Comparison of ENCODE assay signal across 13 mouse cellular contexts in genomic region chr6:24106157-24106556, GRCm38 (mm10).
DNase-seq lines count a peak whose midpoint lies in the region; ATAC-seq lines count a peak whose summit lies in the region.
"Had no signal": no experiment of that assay in that cellular context is flagged by ENCODE, and none has a peak within 500 bp of the region (broad histone marks: within the 10 kb centered on the region; RNA-seq: fewer than 3 reads in every experiment).

No protein-coding gene starts in this region.

- no peak overlapping the region for H3K4me2 ChIP-seq in hindbrain, embryonic 13.5 days
- no peak overlapping the region for H3K4me2 ChIP-seq in neural tube, embryonic 14.5 days (ENCODE audit: low read depth, low read length)

- no peaks in the 10 kb centered on the region for H3K36me3 ChIP-seq in hindbrain, embryonic 13.5 days
- H3K36me3 ChIP-seq in neural tube, embryonic 14.5 days (ENCODE audit: control insufficient read depth, insufficient read depth, low read length) = no peaks in the 10 kb centered on the region

- 16% methylated on average over 3 of the region's 3 CpGs for WGBS in hindbrain, embryonic 13.5 days
- 35% methylated on average over 3 of the region's 3 CpGs for WGBS in neural tube, embryonic 14.5 days

- H3K27ac ChIP-seq in hindbrain, embryonic 13.5 days = no peak overlapping the region; the same call in 1 of the 2 replicates
- H3K27ac ChIP-seq in neural tube, embryonic 14.5 days (ENCODE audit: low read depth, low read length) = no peak overlapping the region
- H3K27ac ChIP-seq: kidney, postnatal 0 days had no signal

- H3K4me1 ChIP-seq in hindbrain, embryonic 13.5 days (replicated peaks) = peaks cover 7% of the 10 kb centered on the region
- no peaks in the 10 kb centered on the region for H3K4me1 ChIP-seq in neural tube, embryonic 14.5 days (ENCODE audit: control insufficient read depth, insufficient read depth, low read length)

- H3K9ac ChIP-seq in hindbrain, embryonic 13.5 days = no peak overlapping the region
- no peak overlapping the region for H3K9ac ChIP-seq in neural tube, embryonic 14.5 days (replicated peaks; ENCODE audit: low read depth, low read length)

- DNase-seq in layer of hippocampus, postnatal 14 days (ENCODE audit: low spot score in 2 of 2) = peak; percentile 28 to 49
- DNase-seq in layer of hippocampus, adult 8-10 months (ENCODE audit: low spot score in 2 of 2) = no peak
- peak; percentile 96 for DNase-seq in cerebellum, adult 9-11 months
- no peak for DNase-seq in adrenal gland, adult 18-20 months (ENCODE audit: low spot score in 2 of 2)
- no peak for DNase-seq in thymus, postnatal 14 days
- no peak for DNase-seq in kidney, postnatal 36 days
- DNase-seq: heart, adult 18-20 months; heart, postnatal 4 days; lung, adult 2 months; thymus, postnatal 4 days had no signal

- H3K27me3 ChIP-seq in hindbrain, embryonic 13.5 days = no peaks in the 10 kb centered on the region
- H3K27me3 ChIP-seq in neural tube, embryonic 14.5 days (ENCODE audit: control insufficient read depth, insufficient read depth, low read length) = no peaks in the 10 kb centered on the region

- ATAC-seq in hindbrain, embryonic 13.5 days (ENCODE audit: low FRiP score) = peak; percentile 82
- peak; percentile 46; the same call in 1 of the 2 replicates for ATAC-seq in neural tube, embryonic 14.5 days (ENCODE audit: low read depth)

- H3K4me3 ChIP-seq in hindbrain, embryonic 13.5 days = no peak overlapping the region
- no peak overlapping the region for H3K4me3 ChIP-seq in neural tube, embryonic 14.5 days (ENCODE audit: low read depth, low read length)

- 0 out of 2 replicates have a peak, but pooled peaks cover 4% of the 10 kb centered on the region for H3K9me3 ChIP-seq in hindbrain, embryonic 13.5 days
- H3K9me3 ChIP-seq in neural tube, embryonic 14.5 days (ENCODE audit: control insufficient read depth, low read length) = no peaks in the 10 kb centered on the region; the same call in 1 of the 2 replicates

Comparison
In these comparisons a context has a peak if more than half of its experiments do, and no peak if none do; other contexts are left out.
1. DNase-seq: peak in layer of hippocampus, postnatal 14 days (2 of 2) and cerebellum, adult 9-11 months (single experiment); none in layer of hippocampus, adult 8-10 months (0 of 2), adrenal gland, adult 18-20 months (0 of 2), thymus, postnatal 14 days (single experiment) and kidney, postnatal 36 days (0 of 2).